Mouse (Mus musculus): ENCODE measurements around the gene Masp2.

Masp2 gene

DNA sequence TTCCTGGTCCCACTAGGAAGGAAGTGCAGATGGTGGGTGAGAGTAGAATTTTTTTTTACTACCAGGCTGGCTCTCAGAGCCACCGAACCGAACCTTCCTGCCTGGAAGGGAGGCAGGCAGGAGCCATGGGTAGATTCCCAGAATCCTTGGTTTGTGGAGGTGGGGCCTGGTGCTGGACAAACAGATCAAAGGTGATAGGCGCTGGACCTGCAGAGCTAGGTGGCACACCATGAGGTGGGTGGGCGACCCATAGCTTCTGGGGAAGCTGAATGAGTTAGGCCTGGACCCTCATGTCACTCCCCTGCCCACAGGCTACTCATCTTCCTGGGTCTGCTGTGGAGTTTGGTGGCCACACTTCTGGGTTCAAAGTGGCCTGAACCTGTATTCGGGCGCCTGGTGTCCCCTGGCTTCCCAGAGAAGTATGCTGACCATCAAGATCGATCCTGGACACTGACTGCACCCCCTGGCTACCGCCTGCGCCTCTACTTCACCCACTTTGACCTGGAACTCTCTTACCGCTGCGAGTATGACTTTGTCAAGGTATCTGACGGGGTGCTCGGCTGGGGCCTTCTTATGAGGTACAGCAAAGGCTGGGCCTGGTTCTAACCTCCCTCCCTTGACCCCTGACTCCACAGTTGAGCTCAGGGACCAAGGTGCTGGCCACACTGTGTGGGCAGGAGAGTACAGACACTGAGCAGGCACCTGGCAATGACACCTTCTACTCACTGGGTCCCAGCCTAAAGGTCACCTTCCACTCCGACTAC lies at the start of gene Masp2:
Gene Masp2 (plus strand): TSS at position 198 of the 764 bp plus-strand sequence.
- DNase-seq (ENCODE audit: low spot score in 2 of 2) = no peak

- no peak for DNase-seq (ENCODE audit: low spot score in 2 of 2)
Observed at GRCm38 (mm10) chr4:148557766-148558165, 44.6 kb upstream of the Masp2 start.

DNA sequence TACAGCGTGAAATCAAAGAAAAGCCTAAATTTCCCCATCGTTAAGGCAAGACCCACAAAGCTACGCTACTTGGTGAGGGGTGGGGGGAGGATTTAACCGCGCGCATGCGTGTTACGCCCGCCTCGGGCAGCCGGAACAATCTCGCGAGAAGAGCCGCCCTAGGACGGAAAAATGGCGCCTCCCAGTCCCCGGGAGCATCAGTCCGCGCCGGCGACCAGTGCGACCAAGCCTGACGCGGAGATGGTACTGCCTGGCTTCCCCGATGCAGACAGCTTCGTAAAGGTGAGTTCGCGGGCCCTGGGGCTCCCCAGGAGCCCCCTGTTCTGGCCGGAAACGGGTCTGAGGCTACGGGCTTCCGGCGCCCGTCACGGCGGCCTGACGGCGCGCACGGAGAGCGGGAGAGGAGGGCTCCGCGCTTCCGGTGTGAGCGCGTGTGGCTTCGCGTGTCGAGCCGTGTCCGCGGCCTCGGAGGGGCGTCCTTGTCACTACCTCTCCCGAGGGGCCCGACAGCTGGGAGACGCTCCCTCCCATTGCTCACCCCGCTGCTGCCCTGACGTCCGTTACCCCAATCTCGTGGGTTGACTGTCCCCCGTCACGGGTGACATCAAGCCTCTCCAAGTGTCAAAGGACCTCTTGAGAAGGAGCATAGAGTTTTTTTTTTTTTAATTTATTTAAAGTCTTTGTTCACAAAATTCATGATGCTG lies 43.9 kb upstream of the Masp2 start, which contains the start of gene Exosc10:
Gene Exosc10 (plus strand): TSS at position 133 of the 704 bp plus-strand sequence.
- DNase-seq (ENCODE audit: low spot score in 2 of 2) = peak; percentile 79 to 86

DNA sequence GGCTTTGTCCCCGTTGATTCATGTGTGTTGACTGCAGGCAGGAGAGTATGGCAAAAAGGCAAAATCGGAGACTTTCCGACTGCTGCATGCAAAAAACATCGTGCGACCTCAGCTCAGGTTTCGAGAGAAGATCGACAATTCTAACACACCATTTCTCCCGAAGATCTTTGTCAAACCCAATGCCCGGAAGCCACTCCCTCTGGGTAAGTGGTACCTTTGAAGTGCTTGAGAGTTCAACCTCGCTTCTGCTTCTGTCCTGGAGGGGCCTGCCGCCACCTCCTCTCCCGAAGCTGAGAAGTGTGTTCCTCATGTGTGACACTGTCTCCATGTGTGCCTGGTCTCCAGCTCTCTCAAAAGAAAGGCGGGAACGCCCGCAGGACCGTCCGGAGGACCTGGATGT lies 39.7 kb upstream of the Masp2 start:
- no peak for DNase-seq (ENCODE audit: low spot score in 2 of 2)

GRCm38 (mm10) chr4:148563595-148563994 lies 38.8 kb upstream of the Masp2 start:
- DNase-seq (ENCODE audit: low spot score in 2 of 2) = no peak

GRCm38 (mm10) chr4:148570138-148570537 lies 32.2 kb upstream of the Masp2 start:
- DNase-seq (ENCODE audit: low spot score in 2 of 2) = no peak

GRCm38 (mm10) chr4:148570693-148571295 lies 31.6 kb upstream of the Masp2 start:
- DNase-seq (ENCODE audit: low spot score in 2 of 2) = no peak

- no peak for DNase-seq (ENCODE audit: low spot score in 2 of 2)
Observed at GRCm38 (mm10) chr4:148573222-148573621, 29.1 kb upstream of the Masp2 start.

GRCm38 (mm10) chr4:148580765-148581164 lies 21.6 kb upstream of the Masp2 start:
- DNase-seq (ENCODE audit: low spot score in 2 of 2) = no peak

DNA sequence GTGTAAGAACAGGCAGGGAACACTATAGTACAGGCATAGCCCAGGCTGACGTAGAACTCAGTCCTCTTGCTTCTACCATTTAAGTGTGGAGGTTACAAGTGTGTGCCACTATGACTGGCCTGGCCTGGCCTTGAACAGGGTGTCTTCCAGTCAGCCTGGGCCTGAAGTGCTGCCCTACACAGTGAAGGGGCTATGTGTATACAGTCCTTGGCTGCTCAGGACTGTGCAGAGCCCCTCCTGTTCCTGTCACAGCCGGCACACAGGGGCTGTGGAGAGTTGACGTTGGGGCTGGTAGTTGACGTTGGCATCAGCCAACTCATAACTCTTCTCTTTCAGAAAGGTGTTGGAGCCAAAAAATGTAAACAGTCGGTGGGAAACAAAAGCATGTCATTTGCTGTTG lies 20.9 kb upstream of the Masp2 start:
- no peak for DNase-seq (ENCODE audit: low spot score in 2 of 2)

DNA sequence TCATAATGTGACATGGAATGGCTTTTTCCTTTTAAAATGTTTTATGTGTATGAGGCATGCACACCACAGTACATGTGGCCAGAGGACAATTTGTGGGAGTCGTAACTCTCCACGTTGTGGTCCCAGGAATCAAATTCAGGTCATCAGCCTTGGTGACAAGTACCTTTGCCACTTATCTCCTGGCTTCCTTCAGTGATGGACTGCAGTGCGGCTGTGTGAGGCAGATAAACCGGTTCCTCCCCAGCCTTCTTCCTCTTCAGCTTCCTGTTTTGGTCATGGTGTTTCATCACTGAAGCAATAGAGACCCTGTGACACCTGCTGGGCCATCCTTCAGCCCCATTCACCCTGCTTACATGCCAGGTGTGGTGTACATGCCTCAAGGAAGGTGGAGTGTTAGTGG lies 19.1 kb upstream of the Masp2 start:
- DNase-seq (ENCODE audit: low spot score in 2 of 2) = no peak

GRCm38 (mm10) chr4:148586648-148587047 lies 15.7 kb upstream of the Masp2 start:
- DNase-seq (ENCODE audit: low spot score in 2 of 2) = no peak

- DNase-seq (ENCODE audit: low spot score in 2 of 2) = no peak
Observed at GRCm38 (mm10) chr4:148588793-148589192, 13.6 kb upstream of the Masp2 start.

- DNase-seq (ENCODE audit: low spot score in 2 of 2) = no peak
Observed at GRCm38 (mm10) chr4:148589565-148589964, 12.8 kb upstream of the Masp2 start.

- no peak for DNase-seq (ENCODE audit: low spot score in 2 of 2)
Observed at GRCm38 (mm10) chr4:148590421-148591170, 11.8 kb upstream of the Masp2 start.

DNA sequence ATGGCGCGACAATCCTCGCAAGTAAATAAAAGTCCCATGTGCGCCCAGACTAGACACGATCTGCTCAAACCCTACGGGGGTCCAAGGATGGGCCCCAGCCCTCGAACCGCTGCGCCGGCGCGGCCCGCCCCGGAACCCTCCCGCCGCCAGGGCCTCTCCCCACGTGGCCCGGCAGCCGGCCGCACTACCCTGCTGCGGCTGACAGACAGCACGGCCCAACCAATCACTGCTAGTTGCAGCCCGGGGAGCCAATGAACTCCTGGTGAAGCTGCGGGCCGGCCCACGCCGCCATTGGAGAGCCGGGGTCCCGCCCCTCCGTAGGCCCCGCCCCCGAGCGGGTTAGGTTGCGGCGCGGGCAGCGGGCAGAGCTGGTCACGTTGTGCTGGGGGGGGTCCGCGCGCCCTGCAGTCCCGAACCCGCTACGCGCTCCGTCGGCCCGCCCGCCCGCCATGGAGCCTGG lies 11.2 kb upstream of the Masp2 start, which contains the start of gene Srm:
Gene Srm (plus strand): TSS at position 333 of the 460 bp plus-strand sequence.
- DNase-seq (ENCODE audit: low spot score in 2 of 2) = peak; percentile 91 to 95

DNA sequence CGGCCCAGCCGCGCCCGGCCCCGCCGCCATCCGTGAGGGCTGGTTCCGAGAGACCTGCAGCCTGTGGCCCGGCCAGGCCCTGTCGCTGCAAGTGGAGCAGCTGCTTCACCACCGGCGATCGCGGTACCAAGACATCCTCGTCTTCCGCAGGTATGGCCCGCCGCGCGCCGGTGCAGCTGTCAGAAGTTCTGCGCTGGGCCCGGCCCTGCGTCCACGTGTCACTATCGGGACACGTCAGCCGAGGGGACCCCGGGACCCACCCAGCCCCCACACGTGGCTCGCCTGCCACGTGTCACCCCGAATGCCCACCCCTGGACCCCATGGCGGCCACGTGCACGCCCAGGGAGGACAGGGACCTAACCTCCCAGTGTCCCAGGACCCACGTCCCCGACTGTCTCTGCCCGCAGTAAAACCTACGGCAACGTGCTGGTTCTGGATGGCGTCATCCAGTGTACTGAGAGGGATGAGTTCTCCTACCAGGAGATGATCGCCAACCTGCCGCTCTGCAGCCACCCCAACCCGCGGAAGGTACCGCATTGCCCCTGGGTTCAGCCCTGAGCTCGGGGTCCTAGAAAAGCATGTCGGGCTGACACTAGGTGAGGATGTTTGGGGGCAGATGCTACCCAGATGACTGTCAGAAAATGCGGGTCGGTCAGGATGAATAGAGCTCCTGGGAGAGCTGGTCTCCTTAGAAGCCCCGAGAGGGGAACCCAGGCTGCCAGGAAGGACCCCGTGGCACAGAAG lies 10.5 kb upstream of the Masp2 start:
- DNase-seq (ENCODE audit: low spot score in 2 of 2) = no peak

GRCm38 (mm10) chr4:148593996-148594395 lies 8.4 kb upstream of the Masp2 start:
- no peak for DNase-seq (ENCODE audit: low spot score in 2 of 2)

GRCm38 (mm10) chr4:148595916-148596315 lies 6.4 kb upstream of the Masp2 start:
- no peak for DNase-seq (ENCODE audit: low spot score in 2 of 2)

- no peak for DNase-seq (ENCODE audit: low spot score in 2 of 2)
Observed at GRCm38 (mm10) chr4:148596731-148597130, 5.6 kb upstream of the Masp2 start.

- DNase-seq (ENCODE audit: low spot score in 2 of 2) = no peak
Observed at GRCm38 (mm10) chr4:148598826-148599225, 3.5 kb upstream of the Masp2 start.

Measured in spleen, postnatal 14 days (tissue).